Mouse (Mus musculus): Measurements from ENCODE around the gene Plk2. TPM values are rescaled to one million over a fixed set of nuclear protein-coding genes. Genes with fewer than 3 reads are reported as not detected.
"Not testable (repeated sequence)": the region's sequence is repeated elsewhere in the genome, so short reads cannot be mapped to it uniquely, and the experiment has no call there.

Gene Plk2
- polyA plus RNA-seq, 1 experiment from 2014 or later: 173 TPM

DNA sequence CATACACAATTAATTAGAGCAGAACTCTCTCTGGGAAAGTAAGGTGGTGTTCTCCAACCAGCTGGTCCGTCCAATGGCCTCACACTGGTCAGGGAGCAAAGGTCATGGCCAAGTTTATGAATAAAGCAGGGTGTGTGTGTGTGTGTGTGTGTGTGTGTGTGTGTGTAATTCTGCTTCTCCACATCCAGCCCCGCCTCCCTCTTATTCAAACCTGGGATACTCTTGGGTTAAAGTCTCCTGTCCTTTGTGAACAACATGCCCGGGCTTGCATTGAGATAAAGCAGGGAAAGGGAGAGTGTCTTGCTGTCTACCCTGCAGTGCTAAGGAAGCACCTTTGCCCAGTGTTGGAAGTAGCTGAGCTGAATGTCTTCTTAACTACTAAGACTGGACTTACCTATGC lies 2.2 kb upstream of the Plk2 start:
- Histone ChIP-seq H3K4me3 (no peak overlapping the region), H3K4me2 (no peak overlapping the region), H3K9ac (no peak overlapping the region), H3K4me1 (peaks cover 11% of the 10 kb centered on the region), H3K27me3 (replicated peaks) (0 out of 2 replicates have a peak, but pooled peaks cover 3% of the 10 kb centered on the region), H3K9me3 (no peaks in the 10 kb centered on the region), H3K36me3 (replicated peaks) (peaks cover 2% of the 10 kb centered on the region; the same call in 1 of the 2 replicates), H3K27ac (no peak overlapping the region)
- WGBS: 46% methylated on average over 3 of the region's 3 CpGs
- ATAC-seq (replicated peaks): no peak

GRCm38 (mm10) chr13:110395179-110395794 lies 441 bp downstream of the Plk2 start:
- Histone ChIP-seq H3K9me3 (no peaks in the 10 kb centered on the region), H3K27me3 (replicated peaks) (0 out of 2 replicates have a peak, but pooled peaks cover 3% of the 10 kb centered on the region), H3K4me1 (peaks cover 21% of the 10 kb centered on the region), H3K4me2 (peak overlapping the region; percentile 96), H3K36me3 (replicated peaks) (peaks cover 28% of the 10 kb centered on the region), H3K4me3 (peak overlapping the region; percentile 74), H3K9ac (peak overlapping the region; percentile 98), H3K27ac (peak overlapping the region; percentile 93)
- WGBS: under 1% methylated on average over 40 of the region's 41 CpGs
- peak; percentile 53 for ATAC-seq (replicated peaks)

GRCm38 (mm10) chr13:110395916-110396685 lies 1.3 kb downstream of the Plk2 start:
- Histone ChIP-seq H3K4me1 (peaks cover 21% of the 10 kb centered on the region), H3K9ac (peak overlapping the region; percentile 98), H3K36me3 (replicated peaks) (peaks cover 35% of the 10 kb centered on the region), H3K4me2 (peak overlapping the region; percentile 96), H3K9me3 (no peaks in the 10 kb centered on the region), H3K27me3 (replicated peaks) (0 out of 2 replicates have a peak, but pooled peaks cover 3% of the 10 kb centered on the region), H3K27ac (peak overlapping the region; percentile 93), H3K4me3 (peak overlapping the region; percentile 74)
- 12% methylated on average over 21 of the region's 21 CpGs for WGBS
- no peak for ATAC-seq (replicated peaks)

DNA sequence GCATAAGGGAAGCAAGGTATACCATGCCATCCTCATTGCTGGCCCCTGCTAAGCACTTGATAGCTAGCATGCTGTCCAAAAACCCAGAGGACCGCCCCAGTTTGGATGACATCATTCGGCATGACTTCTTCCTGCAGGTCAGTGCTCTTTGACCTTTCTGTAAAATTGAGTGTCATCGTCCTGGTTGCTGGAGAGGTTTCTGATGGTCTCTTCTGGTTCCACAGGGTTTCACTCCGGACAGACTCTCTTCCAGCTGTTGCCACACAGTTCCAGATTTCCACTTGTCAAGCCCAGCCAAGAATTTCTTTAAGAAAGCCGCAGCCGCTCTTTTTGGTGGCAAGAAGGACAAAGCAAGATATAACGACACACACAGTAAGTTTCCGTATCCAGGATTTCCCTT lies 2.9 kb downstream of the Plk2 start:
- peaks cover 39% of the 10 kb centered on the region for H3K36me3 ChIP-seq (replicated peaks)
- no peak overlapping the region for H3K27ac ChIP-seq
- no peaks in the 10 kb centered on the region for H3K9me3 ChIP-seq
- ATAC-seq (replicated peaks): no peak
- H3K4me1 ChIP-seq: peaks cover 18% of the 10 kb centered on the region
- 92% methylated on average over 8 of the region's 8 CpGs for WGBS
- H3K4me3 ChIP-seq: peak overlapping the region; percentile 74
- H3K9ac ChIP-seq: no peak overlapping the region
- 0 out of 2 replicates have a peak, but pooled peaks cover 2% of the 10 kb centered on the region for H3K27me3 ChIP-seq (replicated peaks)
- peak overlapping the region; percentile 96 for H3K4me2 ChIP-seq

DNA sequence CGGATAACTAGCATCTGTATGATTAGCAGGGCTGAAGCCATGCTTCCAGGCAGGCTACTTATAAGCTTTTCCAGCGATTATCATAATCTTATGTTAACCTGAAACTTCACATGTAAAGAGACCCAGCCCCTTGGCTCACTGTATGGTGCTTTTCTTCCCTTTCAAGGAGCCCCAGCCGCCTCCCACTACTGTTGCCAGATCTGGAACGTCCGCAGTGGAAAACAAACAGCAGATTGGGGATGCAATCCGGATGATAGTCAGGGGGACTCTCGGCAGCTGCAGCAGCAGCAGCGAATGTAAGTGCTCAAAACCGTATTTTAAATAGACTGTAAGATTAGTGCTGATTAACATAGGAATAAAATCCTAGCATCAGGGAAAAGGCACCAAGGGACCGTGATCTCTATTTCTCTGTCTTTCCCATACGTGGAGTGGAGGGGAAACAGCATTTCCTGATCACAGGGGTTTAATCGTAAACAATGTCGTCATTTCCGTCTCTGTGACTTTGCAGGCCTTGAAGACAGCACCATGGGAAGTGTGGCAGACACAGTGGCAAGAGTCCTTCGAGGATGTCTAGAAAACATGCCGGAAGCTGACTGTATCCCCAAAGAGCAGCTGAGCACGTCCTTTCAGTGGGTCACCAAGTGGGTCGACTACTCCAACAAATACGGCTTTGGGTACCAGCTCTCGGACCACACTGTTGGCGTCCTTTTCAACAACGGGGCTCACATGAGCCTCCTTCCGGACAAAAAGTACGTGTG lies 3.8 kb downstream of the Plk2 start:
- H3K4me1 ChIP-seq: peaks cover 18% of the 10 kb centered on the region
- WGBS: 67% methylated on average over 24 of the region's 24 CpGs
- peak overlapping the region; percentile 96 for H3K4me2 ChIP-seq
- no peak overlapping the region for H3K27ac ChIP-seq
- H3K4me3 ChIP-seq: peak overlapping the region; percentile 74
- H3K9me3 ChIP-seq: no peaks in the 10 kb centered on the region
- H3K27me3 ChIP-seq (replicated peaks): no peaks in the 10 kb centered on the region
- peaks cover 39% of the 10 kb centered on the region for H3K36me3 ChIP-seq (replicated peaks)
- no peak overlapping the region for H3K9ac ChIP-seq
- no peak for ATAC-seq (replicated peaks)

- no peak overlapping the region for H3K27ac ChIP-seq
- WGBS: 88% methylated on average over 3 of the region's 3 CpGs
These were observed 6.6 kb downstream of the Plk2 start for GRCm38 (mm10) chr13:110401443-110401842.

DNA sequence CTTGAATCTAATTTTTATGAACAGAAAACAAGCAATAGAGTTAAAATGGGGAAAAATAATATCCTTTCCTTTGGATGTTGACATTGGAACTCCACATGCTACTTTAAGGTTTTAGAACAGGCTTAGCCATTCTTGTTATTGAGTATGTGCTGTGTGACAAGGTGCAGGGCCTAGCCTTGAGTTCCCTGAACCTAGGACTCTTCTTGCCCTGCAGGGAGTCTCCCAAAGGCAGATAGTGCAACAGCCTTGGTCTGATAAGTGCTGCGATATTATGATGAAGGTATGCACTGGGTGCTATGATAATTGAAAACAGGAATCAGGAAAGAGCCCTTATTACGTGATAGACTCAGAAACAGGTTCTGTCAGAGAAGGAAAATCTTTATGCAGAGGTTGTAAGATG lies 7.0 kb downstream of the Plk2 start:
- 93% methylated on average over 2 of the region's 2 CpGs for WGBS
- ATAC-seq (replicated peaks): no peak
- peaks cover 16% of the 10 kb centered on the region for H3K4me1 ChIP-seq
- peaks cover 39% of the 10 kb centered on the region for H3K36me3 ChIP-seq (replicated peaks)
- no peaks in the 10 kb centered on the region for H3K9me3 ChIP-seq
- no peak overlapping the region for H3K9ac ChIP-seq
- H3K4me2 ChIP-seq: no peak overlapping the region
- no peak overlapping the region for H3K27ac ChIP-seq
- no peaks in the 10 kb centered on the region; the same call in 1 of the 2 replicates for H3K27me3 ChIP-seq (replicated peaks)
- no peak overlapping the region for H3K4me3 ChIP-seq

More at GRCm38 (mm10) chr13:110401443-110401842, 6.6 kb downstream of the Plk2 start:
- no peaks in the 10 kb centered on the region for H3K9me3 ChIP-seq
- peaks cover 18% of the 10 kb centered on the region for H3K4me1 ChIP-seq
- no peak overlapping the region for H3K9ac ChIP-seq
- H3K4me3 ChIP-seq: no peak overlapping the region
- no peak overlapping the region for H3K4me2 ChIP-seq
- H3K36me3 ChIP-seq (replicated peaks): peaks cover 39% of the 10 kb centered on the region
- ATAC-seq (replicated peaks): no peak
- H3K27me3 ChIP-seq (replicated peaks): no peaks in the 10 kb centered on the region; the same call in 1 of the 2 replicates

DNA sequence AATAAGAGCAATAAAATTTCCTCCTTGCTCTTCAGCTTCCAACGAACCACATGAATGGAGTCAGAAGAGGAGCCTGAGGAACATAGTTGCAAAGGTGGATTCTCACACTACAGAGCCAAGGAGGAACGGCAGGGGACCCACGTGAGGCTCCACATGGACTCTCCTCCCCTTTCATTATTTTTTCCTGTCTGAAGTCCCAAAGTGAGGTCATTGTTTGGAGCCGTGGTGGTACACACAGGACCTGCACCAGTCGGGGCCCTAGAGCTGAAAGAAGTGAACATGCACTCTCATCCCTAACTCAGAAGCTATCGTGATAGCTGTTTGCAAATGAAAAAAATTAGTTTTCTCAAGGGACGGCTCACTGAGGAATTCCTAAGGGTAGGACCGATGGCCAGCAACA lies 9.2 kb downstream of the Plk2 start:
- 81% methylated on average over 8 of the region's 8 CpGs for WGBS
- no peaks in the 10 kb centered on the region; the same call in 1 of the 2 replicates for H3K27me3 ChIP-seq (replicated peaks)
- H3K9me3 ChIP-seq: no peaks in the 10 kb centered on the region
- H3K27ac ChIP-seq: no peak overlapping the region
- H3K4me1 ChIP-seq: no peaks in the 10 kb centered on the region
- H3K4me2 ChIP-seq: no peak overlapping the region
- no peak overlapping the region for H3K4me3 ChIP-seq
- H3K36me3 ChIP-seq (replicated peaks): peaks cover 23% of the 10 kb centered on the region
- no peak overlapping the region for H3K9ac ChIP-seq
- no peak for ATAC-seq (replicated peaks)

DNA sequence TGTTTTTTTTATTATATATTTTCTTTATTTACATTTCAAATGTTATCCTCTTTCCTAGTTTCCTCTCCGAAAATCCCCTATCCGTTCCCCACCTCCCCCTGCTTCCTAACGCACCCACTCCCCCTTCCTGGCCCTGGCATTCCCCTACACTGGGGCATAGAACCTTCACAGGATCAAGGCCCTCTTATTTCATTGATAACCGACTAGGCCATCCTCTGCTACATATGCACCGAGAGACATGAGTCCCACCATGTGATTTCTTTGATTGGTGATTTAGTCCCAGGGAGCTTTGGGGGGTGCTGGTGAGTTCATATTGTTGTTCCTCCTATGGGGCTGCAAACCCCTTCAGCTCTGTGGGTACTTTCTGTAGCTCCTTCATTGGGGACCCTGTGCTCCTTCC lies 9.8 kb downstream of the Plk2 start:
- H3K4me1 ChIP-seq; ATAC-seq (replicated peaks); H3K4me3 ChIP-seq; H3K9me3 ChIP-seq; H3K4me2 ChIP-seq; H3K9ac ChIP-seq; H3K27me3 ChIP-seq (replicated peaks); H3K27ac ChIP-seq: not testable (repeated sequence)
- 88% methylated on average over 5 of the region's 5 CpGs for WGBS
- peaks cover 17% of the 10 kb centered on the region for H3K36me3 ChIP-seq (replicated peaks)

GRCm38 (mm10) chr13:110406152-110406551 lies 11.3 kb downstream of the Plk2 start:
- 81% methylated on average over 5 of the region's 5 CpGs for WGBS
- ATAC-seq (replicated peaks): 0 out of 2 replicates have a peak, but pooled peaks have one; percentile 37

GRCm38 (mm10) chr13:110412572-110413209 lies 17.8 kb downstream of the Plk2 start:
- H3K4me2 ChIP-seq: no peak overlapping the region
- no peaks in the 10 kb centered on the region for H3K36me3 ChIP-seq (replicated peaks)
- ATAC-seq (replicated peaks): no peak
- no peak overlapping the region for H3K4me3 ChIP-seq
- H3K9ac ChIP-seq: no peak overlapping the region
- 71% methylated on average over 12 of the region's 12 CpGs for WGBS
- no peaks in the 10 kb centered on the region for H3K4me1 ChIP-seq
- no peaks in the 10 kb centered on the region for H3K9me3 ChIP-seq
- H3K27me3 ChIP-seq (replicated peaks): no peaks in the 10 kb centered on the region
- H3K27ac ChIP-seq: no peak overlapping the region

More at GRCm38 (mm10) chr13:110406152-110406551, 11.3 kb downstream of the Plk2 start:
- Histone ChIP-seq H3K36me3 (replicated peaks) (peaks cover 4% of the 10 kb centered on the region), H3K4me1 (no peaks in the 10 kb centered on the region), H3K9ac (no peak overlapping the region), H3K27me3 (replicated peaks) (no peaks in the 10 kb centered on the region; the same call in 1 of the 2 replicates), H3K9me3 (no peaks in the 10 kb centered on the region), H3K4me2 (no peak overlapping the region), H3K4me3 (no peak overlapping the region), H3K27ac (no peak overlapping the region)
